ENCODE assay signal across 8 mouse cellular contexts in genomic region chr10:13473833-13474567, GRCm38 (mm10). TPM values are rescaled to one million over a fixed set of nuclear protein-coding genes. Genes with fewer than 3 reads are reported as not detected.
DNase-seq lines count a peak whose midpoint lies in the region; ATAC-seq lines count a peak whose summit lies in the region.

Phactr2 (minus strand) TSS chr10:13474412.

- H3K27me3 ChIP-seq in embryonic facial prominence, embryonic 10.5 days (replicated peaks; ENCODE audit: low read depth, poor library complexity, severe bottlenecking), result peaks cover 67% of the 10 kb centered on the region
- peaks cover 29% of the 10 kb centered on the region for H3K27me3 ChIP-seq in heart, embryonic 12.5 days (replicated peaks)
- peaks cover 30% of the 10 kb centered on the region; the same call in 1 of the 2 replicates for H3K27me3 ChIP-seq in kidney, embryonic 15.5 days
- H3K27me3 ChIP-seq in liver, embryonic 16.5 days (ENCODE audit: control insufficient read depth, insufficient read depth, low read depth, low read length), result peaks cover 35% of the 10 kb centered on the region
- H3K27me3 ChIP-seq in neural tube, embryonic 11.5 days (ENCODE audit: control insufficient read depth, insufficient read depth, low read length), result peaks cover 15% of the 10 kb centered on the region

- H3K4me2 ChIP-seq in heart, embryonic 12.5 days, result peak within 1 kb of the TSS; percentile 97
- H3K4me2 ChIP-seq in kidney, embryonic 15.5 days, result peak within 1 kb of the TSS; percentile 99
- peak within 1 kb of the TSS; percentile 74 for H3K4me2 ChIP-seq in liver, embryonic 16.5 days (ENCODE audit: low read depth, low read length)
- H3K4me2 ChIP-seq in neural tube, embryonic 11.5 days (ENCODE audit: low read depth), result peak within 1 kb of the TSS; percentile 99

- under 1% methylated on average over 69 of the region's 71 CpGs for WGBS in embryonic facial prominence, embryonic 10.5 days
- WGBS in heart, embryonic 12.5 days, result under 1% methylated on average over 71 of the region's 71 CpGs
- under 1% methylated on average over 70 of the region's 71 CpGs for WGBS in kidney, embryonic 15.5 days
- under 1% methylated on average over 68 of the region's 71 CpGs for WGBS in liver, embryonic 16.5 days (ENCODE audit: insufficient replicate concordance)
- 0% methylated on average over 45 of the region's 71 CpGs for WGBS in neural tube, embryonic 11.5 days

- DNase-seq in layer of hippocampus, adult 8-10 months (ENCODE audit: low spot score in 2 of 2), result no peak
- DNase-seq in layer of hippocampus, adult 9-11 months, result no peak
- DNase-seq in embryonic facial prominence, embryonic 10.5 days (ENCODE audit: low spot score), result peak; percentile 72
- peak; percentile 69 for DNase-seq in neural tube, embryonic 11.5 days (ENCODE audit: low spot score)
- peak; percentile 57 for DNase-seq in testis, postnatal 10 days (ENCODE audit: low spot score)

- H3K9ac ChIP-seq in heart, embryonic 12.5 days, result peak within 1 kb of the TSS; percentile 83
- peak within 1 kb of the TSS; percentile 83 for H3K9ac ChIP-seq in kidney, embryonic 15.5 days
- peak within 1 kb of the TSS; percentile 47 for H3K9ac ChIP-seq in liver, embryonic 16.5 days (ENCODE audit: low read depth, low read length)
- peak within 1 kb of the TSS; percentile 76 for H3K9ac ChIP-seq in neural tube, embryonic 11.5 days (ENCODE audit: low read length)

- H3K4me1 ChIP-seq in embryonic facial prominence, embryonic 10.5 days, result peaks cover 24% of the 10 kb centered on the region
- H3K4me1 ChIP-seq in heart, embryonic 12.5 days (replicated peaks), result peaks cover 14% of the 10 kb centered on the region
- peaks cover 19% of the 10 kb centered on the region for H3K4me1 ChIP-seq in kidney, embryonic 15.5 days
- H3K4me1 ChIP-seq in liver, embryonic 16.5 days (ENCODE audit: control insufficient read depth, low read depth, low read length), result no peaks in the 10 kb centered on the region; the same call in 1 of the 2 replicates
- H3K4me1 ChIP-seq in neural tube, embryonic 11.5 days (ENCODE audit: control insufficient read depth, insufficient read depth, low read length), result peaks cover 4% of the 10 kb centered on the region

- no peaks in the 10 kb centered on the region for H3K9me3 ChIP-seq in embryonic facial prominence, embryonic 10.5 days
- H3K9me3 ChIP-seq in heart, embryonic 12.5 days (replicated peaks), result no peaks in the 10 kb centered on the region
- no peaks in the 10 kb centered on the region for H3K9me3 ChIP-seq in kidney, embryonic 15.5 days (replicated peaks)
- no peaks in the 10 kb centered on the region for H3K9me3 ChIP-seq in liver, embryonic 16.5 days (replicated peaks; ENCODE audit: control insufficient read depth, low read length)
- no peaks in the 10 kb centered on the region for H3K9me3 ChIP-seq in neural tube, embryonic 11.5 days (ENCODE audit: control insufficient read depth, low read length)

- H3K4me3 ChIP-seq in embryonic facial prominence, embryonic 10.5 days, result peak within 1 kb of the TSS; percentile 83
- H3K4me3 ChIP-seq in heart, embryonic 12.5 days, result peak within 1 kb of the TSS; percentile 66
- peak within 1 kb of the TSS; percentile 78 for H3K4me3 ChIP-seq in kidney, embryonic 15.5 days (replicated peaks)
- peak within 1 kb of the TSS; percentile 63 for H3K4me3 ChIP-seq in liver, embryonic 16.5 days (ENCODE audit: low read depth, low read length)
- H3K4me3 ChIP-seq in neural tube, embryonic 11.5 days (ENCODE audit: low read depth, low read length), result peak within 1 kb of the TSS; percentile 65

- peak within 1 kb of the TSS; percentile 84 for H3K27ac ChIP-seq in embryonic facial prominence, embryonic 10.5 days (replicated peaks)
- no peak within 1 kb of the TSS for H3K27ac ChIP-seq in heart, embryonic 12.5 days (ENCODE audit: poor library complexity, severe bottlenecking)
- peak within 1 kb of the TSS; percentile 82 for H3K27ac ChIP-seq in kidney, embryonic 15.5 days
- no peak within 1 kb of the TSS for H3K27ac ChIP-seq in liver, embryonic 16.5 days (ENCODE audit: low read length)
- no peak within 1 kb of the TSS for H3K27ac ChIP-seq in neural tube, embryonic 11.5 days (ENCODE audit: low read depth, low read length)

- peak; percentile 72 for ATAC-seq in heart, embryonic 12.5 days (ENCODE audit: insufficient number of reproducible peaks, low FRiP score)
- ATAC-seq in kidney, embryonic 15.5 days (replicated peaks; ENCODE audit: low FRiP score), result peak; percentile 90
- ATAC-seq in liver, embryonic 16.5 days (ENCODE audit: low read depth), result peak; percentile 37; the same call in 1 of the 2 replicates
- peak; percentile 82 for ATAC-seq in neural tube, embryonic 11.5 days (ENCODE audit: insufficient read depth, low FRiP score, low TSS enrichment)

- no peaks in the 10 kb centered on the region for H3K36me3 ChIP-seq in embryonic facial prominence, embryonic 10.5 days (replicated peaks)
- no peaks in the 10 kb centered on the region for H3K36me3 ChIP-seq in heart, embryonic 12.5 days
- H3K36me3 ChIP-seq in kidney, embryonic 15.5 days, result no peaks in the 10 kb centered on the region
- no peaks in the 10 kb centered on the region for H3K36me3 ChIP-seq in liver, embryonic 16.5 days (ENCODE audit: control insufficient read depth, insufficient read depth)
- no peaks in the 10 kb centered on the region for H3K36me3 ChIP-seq in neural tube, embryonic 11.5 days (ENCODE audit: control insufficient read depth, insufficient read depth, low read length)

RNA-seq across cellular contexts. Expression of gene Phactr2, which starts in this region (rescaled TPM):
- 10 to 100 TPM; 24.3 to 27.5 (median 25.4) TPM for total RNA-seq in layer of hippocampus, adult 8-10 months (2022)
- polyA plus RNA-seq in embryonic facial prominence, embryonic 10.5 days (2016; fragmentation: Nextera tagmentation; extraction: Ambion mirVana), result 16.8 and 18.3 TPM in 2 replicates
- 58.1 and 65.7 TPM in 2 replicates for polyA plus RNA-seq in heart, embryonic 12.5 days (2016; fragmentation: Nextera tagmentation; extraction: Ambion mirVana)
- 28.1 and 30.6 TPM in 2 replicates for polyA plus RNA-seq in kidney, embryonic 15.5 days (2015; fragmentation: Nextera tagmentation; extraction: Ambion mirVana)
- polyA plus RNA-seq in liver, embryonic 16.5 days (2015; fragmentation: Nextera tagmentation; extraction: Ambion mirVana), result 3.4 and 3.5 TPM in 2 replicates
- polyA plus RNA-seq in neural tube, embryonic 11.5 days (2014; fragmentation: Nextera tagmentation; extraction: Ambion mirVana), result 18.8 and 19.8 TPM in 2 replicates

Comparison
In these comparisons a context has a peak if more than half of its experiments do, and no peak if none do; other contexts are left out.
1. DNase-seq: peak in embryonic facial prominence, embryonic 10.5 days (single experiment), neural tube, embryonic 11.5 days (single experiment) and testis, postnatal 10 days (single experiment); none in layer of hippocampus, adult 8-10 months (0 of 2) and layer of hippocampus, adult 9-11 months (single experiment).
2. H3K27ac ChIP-seq: peak in embryonic facial prominence, embryonic 10.5 days (single experiment) and kidney, embryonic 15.5 days (single experiment); none in heart, embryonic 12.5 days (single experiment), liver, embryonic 16.5 days (single experiment) and neural tube, embryonic 11.5 days (single experiment).
3. ATAC-seq: peak in every context shown above with its lines; median percentile 90 in kidney, embryonic 15.5 days; 82 in neural tube, embryonic 11.5 days; 72 in heart, embryonic 12.5 days; 37 in liver, embryonic 16.5 days.
4. Peak in every context shown above with its lines, with median percentiles within 50 percentile points of each other: H3K4me3 ChIP-seq, H3K4me2 ChIP-seq and H3K9ac ChIP-seq.